Mouse (Mus musculus) liver, adult 10 weeks (tissue): ENCODE data around the gene Rpl10. TPM values are rescaled to one million over a fixed set of nuclear protein-coding genes. Genes with fewer than 3 reads are reported as not detected.

ENCODE experiments used
- polyA plus RNA-seq: library from polyadenylated mRNA; stranded (reverse); fragments of 350-450 nt; fragmentation: Illumina TruSeq; extraction: RNeasy Lipid Tissue Mini Kit (QIAGEN cat#74804); gene quantifications from one replicate; pipeline ENCODE4 v1.2.3, GENCODE M21; 2014; ENCODE audit warnings: low read depth, low replicate concordance

Gene Rpl10
- polyA plus RNA-seq: 843 TPM

DNA sequence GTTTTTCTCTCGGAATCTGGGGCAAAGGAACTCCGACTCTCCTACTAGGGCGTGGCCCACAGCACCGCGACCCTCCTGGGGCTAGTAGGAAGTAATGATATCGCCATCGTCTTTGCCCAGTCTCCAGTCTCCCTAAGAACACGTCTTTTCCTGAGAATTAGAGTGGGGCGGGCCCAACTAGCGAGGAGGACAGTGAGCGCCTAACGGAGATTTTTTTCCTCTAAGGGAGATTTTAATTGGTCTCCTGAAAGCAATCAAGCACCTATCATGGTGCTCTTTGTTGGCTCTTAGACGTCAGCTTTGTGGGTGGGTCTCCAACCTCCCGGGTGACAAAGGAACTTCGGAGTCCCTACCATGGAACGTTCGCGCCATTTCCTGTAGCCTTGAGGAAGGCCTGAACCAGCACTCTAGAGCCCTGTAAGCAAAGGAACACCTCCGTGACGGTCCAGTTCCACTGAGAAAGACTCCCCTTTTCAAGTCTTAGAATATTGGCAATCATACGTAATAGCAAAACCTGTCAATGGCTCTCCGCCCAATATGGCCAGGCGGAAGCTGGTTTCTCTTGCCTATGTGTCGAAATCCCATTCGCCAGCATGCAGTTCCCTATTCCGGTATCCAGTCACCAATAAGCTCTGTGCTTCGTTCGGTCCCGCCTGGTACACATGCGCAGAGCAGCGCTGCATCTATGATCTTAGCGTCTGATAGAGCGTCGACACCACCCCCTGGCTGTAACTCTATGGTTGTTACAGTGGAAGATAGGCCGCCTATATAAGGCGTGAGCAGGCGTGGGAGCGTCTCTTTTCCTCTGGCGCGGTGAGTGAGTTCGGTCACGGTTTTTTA is at the start of gene Rpl10:
Gene Rpl10, plus strand, starts transcription at position 751 of the 840 bp plus-strand sequence.

GRCm38 (mm10) chrX:74249615-74250014 is 21.0 kb upstream of the Rpl10 start, which contains the start of gene Flna:
TSS of gene Flna (minus strand) at chrX:74249820.

GRCm38 (mm10) chrX:74254153-74254887 is 16.3 kb upstream of the Rpl10 start, which contains the start of gene Emd:
TSS of gene Emd (plus strand) at chrX:74254687.

GRCm38 (mm10) chrX:74281732-74282394 is 11.3 kb downstream of the Rpl10 start, which contains the start of the genes Taz and Dnase1l1:
TSS of gene Taz (plus strand) at chrX:74281912.
TSS of gene Dnase1l1 (minus strand) at chrX:74282337.

GRCm38 (mm10) chrX:74296538-74297448 is 26.2 kb downstream of the Rpl10 start, which contains the start of gene Atp6ap1:
TSS of gene Atp6ap1 (plus strand) at chrX:74297097.

GRCm38 (mm10) chrX:74304867-74305700 is 34.5 kb downstream of the Rpl10 start, which contains the start of gene Gdi1:
TSS of gene Gdi1 (plus strand) at chrX:74304998.

DNA sequence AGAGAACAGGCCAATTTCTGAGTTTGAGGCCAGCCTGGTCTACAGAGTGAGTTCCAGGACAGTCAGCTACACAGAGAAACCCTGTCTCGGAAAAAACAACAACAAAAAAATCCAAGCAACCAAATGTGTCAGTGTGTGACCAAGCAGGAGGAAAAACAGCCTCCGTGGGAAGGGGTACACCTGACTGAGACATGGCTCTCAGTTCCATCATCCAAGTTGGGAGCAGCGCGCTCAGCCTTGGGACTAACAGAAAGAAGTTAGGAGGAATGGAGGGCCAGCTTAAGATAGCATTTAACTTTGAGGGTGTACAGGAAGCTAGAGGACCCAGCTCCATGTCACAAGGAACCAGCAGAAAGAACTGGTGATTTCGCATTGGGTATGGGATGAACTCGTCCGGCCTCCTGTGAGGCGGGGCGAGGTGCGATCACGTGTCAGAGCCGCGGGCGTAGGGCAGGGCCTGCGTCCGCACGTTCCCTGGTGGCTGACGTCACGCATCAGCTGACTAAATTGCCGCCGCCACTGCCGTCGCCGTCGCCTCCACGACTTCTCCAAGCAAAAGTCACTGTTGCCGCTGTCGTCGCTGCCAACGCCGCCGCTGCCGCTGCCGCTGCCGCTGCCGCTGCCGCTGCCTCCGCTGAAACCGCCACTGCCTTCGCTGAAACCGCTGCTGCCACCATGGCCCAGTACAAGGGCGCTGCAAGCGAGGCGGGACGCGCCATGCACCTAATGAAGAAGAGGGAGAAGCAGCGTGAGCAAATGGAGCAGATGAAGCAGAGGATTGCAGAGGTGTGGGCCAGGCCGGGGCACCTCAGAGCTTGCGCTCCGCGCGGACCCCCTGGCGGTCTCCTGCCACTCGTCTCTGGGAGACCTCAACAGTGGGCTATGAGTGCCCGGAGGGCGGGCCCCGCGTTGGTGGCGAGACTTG is 42.2 kb downstream of the Rpl10 start, which contains the start of gene Fam50a:
Gene Fam50a, plus strand, starts transcription at position 494 of the 925 bp plus-strand sequence.

Other genes starting within 250 kb of the Rpl10 start
- 27.4 TPM for gene Irak1, start 246.9 kb upstream of the Rpl10 start, polyA plus RNA-seq
- gene Opn1mw, start 143.3 kb upstream of the Rpl10 start, polyA plus RNA-seq: not detected
- 4.2 TPM for gene Mecp2, start 135.4 kb upstream of the Rpl10 start, polyA plus RNA-seq
- gene Tex28, start 103.0 kb upstream of the Rpl10 start, polyA plus RNA-seq: not detected
- not detected for gene Tktl1, start 93.6 kb upstream of the Rpl10 start, polyA plus RNA-seq
- 7.1 TPM for gene Flna, start 21.0 kb upstream of the Rpl10 start, polyA plus RNA-seq
- 18.4 TPM for gene Emd, start 16.1 kb upstream of the Rpl10 start, polyA plus RNA-seq
- 25.2 TPM for gene Taz, start 11.1 kb downstream of the Rpl10 start, polyA plus RNA-seq
- gene Dnase1l1, start 11.5 kb downstream of the Rpl10 start, polyA plus RNA-seq: 7.3 TPM
- gene Atp6ap1, start 26.3 kb downstream of the Rpl10 start, polyA plus RNA-seq: 73.7 TPM
- 65.8 TPM for gene Gdi1, start 34.2 kb downstream of the Rpl10 start, polyA plus RNA-seq
- gene Fam50a, start 42.2 kb downstream of the Rpl10 start, polyA plus RNA-seq: 11.2 TPM
- gene Plxna3, start 58.3 kb downstream of the Rpl10 start, polyA plus RNA-seq: 0.13 TPM
- gene Lage3, start 82.8 kb downstream of the Rpl10 start, polyA plus RNA-seq: 10.4 TPM
- gene Ubl4a, start 102.4 kb downstream of the Rpl10 start, polyA plus RNA-seq: 19.5 TPM
- 2.3 TPM for gene Slc10a3, start 102.5 kb downstream of the Rpl10 start, polyA plus RNA-seq
- gene Fam3a, start 122.5 kb downstream of the Rpl10 start, polyA plus RNA-seq: 4.7 TPM
- gene Ikbkg, start 122.5 kb downstream of the Rpl10 start, polyA plus RNA-seq: 44.8 TPM
- 1.2 TPM for gene G6pdx, start 158.4 kb downstream of the Rpl10 start, polyA plus RNA-seq
- not detected for gene Gm6880, start 210.6 kb downstream of the Rpl10 start, polyA plus RNA-seq